Mouse (Mus musculus) liver, adult 2 months (tissue): ENCODE results near the gene Akap8.
A peak's percentile ranks its signal among the peaks of the same experiment; 100 is the strongest.

Experiments
- CTCF ChIP-seq: fragments of 200-500 bp; IDR thresholded peaks from 2 replicates; pipeline ENCODE4 v1.5.1; 2011; ENCODE audit warnings: low read depth, low read length, control low read depth
- POLR2A ChIP-seq: fragments of 200-500 bp; IDR thresholded peaks from 2 replicates; pipeline ENCODE4 v1.6.1; 2011; ENCODE audit warnings: low read length, control low read depth; ENCODE audit not compliant: insufficient read depth; ENCODE audit errors: extremely low read depth

DNA sequence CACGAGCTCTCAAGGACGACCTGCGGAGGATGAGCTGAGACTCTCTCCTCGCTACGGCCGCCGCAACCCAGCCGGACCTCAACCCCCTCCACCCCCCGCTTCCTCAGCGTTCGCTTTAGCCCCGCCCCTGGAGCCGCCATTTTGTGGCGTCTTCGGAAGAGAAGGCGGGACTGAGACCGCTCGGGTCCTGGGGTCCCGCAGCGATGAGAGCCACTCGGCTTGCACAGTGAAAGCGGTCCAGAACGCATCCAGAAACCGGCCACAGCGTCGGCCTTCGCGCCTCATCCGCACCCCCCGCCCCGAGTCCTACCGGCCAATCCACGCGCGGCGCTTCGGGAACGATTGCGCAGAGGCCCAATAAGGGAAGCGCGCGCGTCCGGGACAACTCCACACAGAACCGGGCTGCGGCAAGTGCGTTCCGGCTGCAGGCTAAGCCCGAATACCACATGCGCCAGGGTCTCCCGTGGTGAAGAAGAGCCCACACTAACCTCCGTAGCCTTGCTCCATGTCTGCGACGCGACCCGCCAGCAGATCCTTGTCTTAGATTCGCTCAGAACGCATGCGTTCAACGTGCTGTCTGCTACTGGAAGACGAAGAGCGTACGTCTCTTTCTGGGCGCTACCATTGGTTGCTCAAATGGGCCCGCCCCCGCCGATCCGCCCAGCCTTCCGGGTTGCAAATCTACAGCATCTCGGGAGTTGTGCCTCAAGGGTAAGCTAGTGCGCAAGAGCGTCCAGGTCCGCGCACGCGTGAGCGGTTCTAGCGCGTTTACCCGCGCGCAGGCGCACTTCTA is at the start of gene Akap8:
- TF ChIP-seq POLR2A (peak; percentile 75), CTCF (no peak)
